Mouse (Mus musculus): Measurements from ENCODE around the gene Dpep2nb. TPM values are rescaled to one million over a fixed set of nuclear protein-coding genes. Genes with fewer than 3 reads are reported as not detected.

Dpep2nb gene
- polyA plus RNA-seq, 1 experiment: not detected

- Histone ChIP-seq H3K36me3 (replicated peaks; ENCODE audit: low read length) (no peaks in the 10 kb centered on the region), H3K27me3 (replicated peaks) (peaks cover 36% of the 10 kb centered on the region), H3K4me1 (peaks cover 61% of the 10 kb centered on the region), H3K9me3 (no peaks in the 10 kb centered on the region), H3K4me3 (replicated peaks) (peak within 1 kb of the TSS; percentile 94)
- TF ChIP-seq GATA1 (IDR thresholded peaks at IDR 0.05; ENCODE audit: borderline replicate concordance, low read length) (no peak), FLI1 (IDR thresholded peaks at IDR 0.05; ENCODE audit: low read length) (no peak)
These were observed 39.9 kb downstream of the Dpep2nb start, which contains the start of gene Slc12a4 for GRCm38 (mm10) chr8:105965905-105966341. TSS of gene Slc12a4 (minus strand) at chr8:105966097.

GRCm38 (mm10) chr8:105965266-105965904 is 40.4 kb downstream of the Dpep2nb start:
- Histone ChIP-seq H3K4me3 (replicated peaks) (peak overlapping the region; percentile 94), H3K36me3 (replicated peaks; ENCODE audit: low read length) (peaks cover 1% of the 10 kb centered on the region), H3K9me3 (no peaks in the 10 kb centered on the region), H3K27me3 (replicated peaks) (peaks cover 37% of the 10 kb centered on the region), H3K4me1 (peaks cover 67% of the 10 kb centered on the region)
- no peak for TF ChIP-seq FLI1 (IDR thresholded peaks at IDR 0.05; ENCODE audit: low read length)

GRCm38 (mm10) chr8:105964506-105965265 is 41.1 kb downstream of the Dpep2nb start:
- Histone ChIP-seq H3K4me3 (replicated peaks) (peak overlapping the region; percentile 94), H3K27me3 (replicated peaks) (peaks cover 42% of the 10 kb centered on the region), H3K9me3 (no peaks in the 10 kb centered on the region), H3K36me3 (replicated peaks; ENCODE audit: low read length) (peaks cover 7% of the 10 kb centered on the region), H3K4me1 (peaks cover 70% of the 10 kb centered on the region)
- no peak for TF ChIP-seq FLI1 (IDR thresholded peaks at IDR 0.05; ENCODE audit: low read length)
- no peak for TF ChIP-seq GATA1 (IDR thresholded peaks at IDR 0.05; ENCODE audit: borderline replicate concordance, low read length)

GRCm38 (mm10) chr8:105961536-105961935 is 44.2 kb downstream of the Dpep2nb start:
- Histone ChIP-seq H3K36me3 (replicated peaks; ENCODE audit: low read length) (peaks cover 19% of the 10 kb centered on the region), H3K27me3 (replicated peaks) (peaks cover 51% of the 10 kb centered on the region), H3K4me3 (replicated peaks) (peak overlapping the region; percentile 70), H3K9me3 (no peaks in the 10 kb centered on the region), H3K4me1 (peaks cover 67% of the 10 kb centered on the region)
- TF ChIP-seq FLI1 (IDR thresholded peaks at IDR 0.05; ENCODE audit: low read length) (no peak), GATA1 (IDR thresholded peaks at IDR 0.05; ENCODE audit: borderline replicate concordance, low read length) (no peak)

- Histone ChIP-seq H3K9me3 (no peaks in the 10 kb centered on the region), H3K36me3 (replicated peaks; ENCODE audit: low read length) (peaks cover 24% of the 10 kb centered on the region), H3K27me3 (replicated peaks) (peaks cover 51% of the 10 kb centered on the region), H3K4me3 (replicated peaks) (peak overlapping the region; percentile 70), H3K4me1 (peaks cover 63% of the 10 kb centered on the region)
- TF ChIP-seq FLI1 (IDR thresholded peaks at IDR 0.05; ENCODE audit: low read length) (no peak), GATA1 (IDR thresholded peaks at IDR 0.05; ENCODE audit: borderline replicate concordance, low read length) (no peak)
These were observed 44.7 kb downstream of the Dpep2nb start for GRCm38 (mm10) chr8:105961101-105961500.

GRCm38 (mm10) chr8:105959350-105959749 is 46.4 kb downstream of the Dpep2nb start:
- Histone ChIP-seq H3K4me1 (peaks cover 50% of the 10 kb centered on the region), H3K36me3 (replicated peaks; ENCODE audit: low read length) (peaks cover 36% of the 10 kb centered on the region), H3K27me3 (replicated peaks) (peaks cover 37% of the 10 kb centered on the region), H3K9me3 (no peaks in the 10 kb centered on the region), H3K4me3 (replicated peaks) (no peak overlapping the region)
- TF ChIP-seq FLI1 (IDR thresholded peaks at IDR 0.05; ENCODE audit: low read length) (no peak), GATA1 (IDR thresholded peaks at IDR 0.05; ENCODE audit: borderline replicate concordance, low read length) (no peak)

GRCm38 (mm10) chr8:105957813-105958212 is 48.0 kb downstream of the Dpep2nb start:
- peaks cover 46% of the 10 kb centered on the region for H3K36me3 ChIP-seq (replicated peaks; ENCODE audit: low read length)
- H3K4me3 ChIP-seq (replicated peaks): no peak overlapping the region
- peaks cover 39% of the 10 kb centered on the region for H3K4me1 ChIP-seq
- H3K9me3 ChIP-seq: no peaks in the 10 kb centered on the region
- peaks cover 24% of the 10 kb centered on the region for H3K27me3 ChIP-seq (replicated peaks)
- TF ChIP-seq GATA1 (IDR thresholded peaks at IDR 0.05; ENCODE audit: borderline replicate concordance, low read length) (no peak), FLI1 (IDR thresholded peaks at IDR 0.05; ENCODE audit: low read length) (no peak)

- no peak for TF ChIP-seq FLI1 (IDR thresholded peaks at IDR 0.05; ENCODE audit: low read length)
- no peak for TF ChIP-seq GATA1 (IDR thresholded peaks at IDR 0.05; ENCODE audit: borderline replicate concordance, low read length)
- Histone ChIP-seq H3K36me3 (replicated peaks; ENCODE audit: low read length) (peaks cover 54% of the 10 kb centered on the region), H3K4me3 (replicated peaks) (no peak overlapping the region), H3K9me3 (no peaks in the 10 kb centered on the region), H3K27me3 (replicated peaks) (peaks cover 19% of the 10 kb centered on the region), H3K4me1 (peaks cover 31% of the 10 kb centered on the region)
These were observed 49.2 kb downstream of the Dpep2nb start for GRCm38 (mm10) chr8:105956556-105956955.

GRCm38 (mm10) chr8:105951057-105951659 is 54.6 kb downstream of the Dpep2nb start:
- no peak overlapping the region for H3K4me3 ChIP-seq (replicated peaks)
- peaks cover 22% of the 10 kb centered on the region for H3K4me1 ChIP-seq
- no peaks in the 10 kb centered on the region for H3K9me3 ChIP-seq
- peaks cover 82% of the 10 kb centered on the region for H3K36me3 ChIP-seq (replicated peaks; ENCODE audit: low read length)
- H3K27me3 ChIP-seq (replicated peaks): no peaks in the 10 kb centered on the region
- TF ChIP-seq GATA1 (IDR thresholded peaks at IDR 0.05; ENCODE audit: borderline replicate concordance, low read length) (no peak), FLI1 (IDR thresholded peaks at IDR 0.05; ENCODE audit: low read length) (no peak)

GRCm38 (mm10) chr8:105949350-105949749 is 56.4 kb downstream of the Dpep2nb start:
- H3K9me3 ChIP-seq: no peaks in the 10 kb centered on the region
- H3K4me1 ChIP-seq: peaks cover 17% of the 10 kb centered on the region
- peaks cover 87% of the 10 kb centered on the region for H3K36me3 ChIP-seq (replicated peaks; ENCODE audit: low read length)
- no peak overlapping the region for H3K4me3 ChIP-seq (replicated peaks)
- TF ChIP-seq FLI1 (IDR thresholded peaks at IDR 0.05; ENCODE audit: low read length) (no peak), GATA1 (IDR thresholded peaks at IDR 0.05; ENCODE audit: borderline replicate concordance, low read length) (no peak)
- H3K27me3 ChIP-seq (replicated peaks): no peaks in the 10 kb centered on the region

Other genes with a start within 250 kb of the Dpep2nb start
- 3.0 and 9.7 TPM in 2 replicates for gene Gfod2, start 247.3 kb downstream of the Dpep2nb start, polyA plus RNA-seq (2012; ENCODE audit: insufficient read depth, low replicate concordance)
- 10.3 and 11.1 TPM in 2 replicates for gene Ranbp10, start 178.6 kb downstream of the Dpep2nb start, polyA plus RNA-seq (2012; ENCODE audit: insufficient read depth, low replicate concordance)
- gene Tsnaxip1, start 178.2 kb downstream of the Dpep2nb start, polyA plus RNA-seq (2012; ENCODE audit: insufficient read depth, low replicate concordance): not detected in 2 replicates
- 22.5 and 23.5 TPM in 2 replicates for gene Cenpt, start 152.7 kb downstream of the Dpep2nb start, polyA plus RNA-seq (2012; ENCODE audit: insufficient read depth, low replicate concordance)
- 12.4 and 38.2 TPM in 2 replicates for gene Thap11, start 150.8 kb downstream of the Dpep2nb start, polyA plus RNA-seq (2012; ENCODE audit: insufficient read depth, low replicate concordance)
- 5.8 and 51.6 TPM in 2 replicates for gene Nutf2, start 145.4 kb downstream of the Dpep2nb start, polyA plus RNA-seq (2012; ENCODE audit: insufficient read depth, low replicate concordance)
- gene Edc4, start 125.1 kb downstream of the Dpep2nb start, polyA plus RNA-seq (2012; ENCODE audit: insufficient read depth, low replicate concordance): 8.0 and 13.1 TPM in 2 replicates
- gene Nrn1l, start 112.4 kb downstream of the Dpep2nb start, polyA plus RNA-seq (2012; ENCODE audit: insufficient read depth, low replicate concordance): 0.22 TPM in 1 of 2 replicates, not detected in the other
- 5.6 and 11.1 TPM in 2 replicates for gene Pskh1, start 105.5 kb downstream of the Dpep2nb start, polyA plus RNA-seq (2012; ENCODE audit: insufficient read depth, low replicate concordance)
- gene Ctrl, start 72.1 kb downstream of the Dpep2nb start, polyA plus RNA-seq (2012; ENCODE audit: insufficient read depth, low replicate concordance): 0.39 TPM in 1 of 2 replicates, not detected in the other
- 63.8 and 341 TPM in 2 replicates for gene Psmb10, start 67.5 kb downstream of the Dpep2nb start, polyA plus RNA-seq (2012; ENCODE audit: insufficient read depth, low replicate concordance)
- 0.66 TPM in 1 of 2 replicates, not detected in the other for gene Lcat, start 62.6 kb downstream of the Dpep2nb start, polyA plus RNA-seq (2012; ENCODE audit: insufficient read depth, low replicate concordance)
- 4.5 and 6.7 TPM in 2 replicates for gene Slc12a4, start 39.9 kb downstream of the Dpep2nb start, polyA plus RNA-seq (2012; ENCODE audit: insufficient read depth, low replicate concordance)
- gene Dpep3, start 26.5 kb downstream of the Dpep2nb start, polyA plus RNA-seq (2012; ENCODE audit: insufficient read depth, low replicate concordance): 0.46 TPM in 1 of 2 replicates, not detected in the other
- 3.6 TPM in 1 of 2 replicates, not detected in the other for gene Dus2, start 14.6 kb downstream of the Dpep2nb start, polyA plus RNA-seq (2012; ENCODE audit: insufficient read depth, low replicate concordance)
- gene Ddx28, start 5.9 kb upstream of the Dpep2nb start, polyA plus RNA-seq (2012; ENCODE audit: insufficient read depth, low replicate concordance): 3.7 and 10.4 TPM in 2 replicates
- gene Nfatc3, start 52.9 kb upstream of the Dpep2nb start, polyA plus RNA-seq (2012; ENCODE audit: insufficient read depth, low replicate concordance): 1.7 and 3.2 TPM in 2 replicates
- 1.6 and 7.5 TPM in 2 replicates for gene Esrp2, start 131.0 kb upstream of the Dpep2nb start, polyA plus RNA-seq (2012; ENCODE audit: insufficient read depth, low replicate concordance)
- 16.9 and 32.0 TPM in 2 replicates for gene Pla2g15, start 144.4 kb upstream of the Dpep2nb start, polyA plus RNA-seq (2012; ENCODE audit: insufficient read depth, low replicate concordance)
- gene Slc7a6, start 162.9 kb upstream of the Dpep2nb start, polyA plus RNA-seq (2012; ENCODE audit: insufficient read depth, low replicate concordance): 3.1 and 3.6 TPM in 2 replicates
- 11.7 and 21.5 TPM in 2 replicates for gene Slc7a6os, start 205.0 kb upstream of the Dpep2nb start, polyA plus RNA-seq (2012; ENCODE audit: insufficient read depth, low replicate concordance)
- 2.9 and 9.4 TPM in 2 replicates for gene Prmt7, start 205.0 kb upstream of the Dpep2nb start, polyA plus RNA-seq (2012; ENCODE audit: insufficient read depth, low replicate concordance)

Data from megakaryocyte, embryonic 14.5 days (primary cell).